Mouse (Mus musculus): ENCODE measurements around the gene Rhno1.
A peak's percentile ranks its signal among the peaks of the same experiment; 100 is the strongest.
"Not testable (repeated sequence)": the region's sequence is repeated elsewhere in the genome, so short reads cannot be mapped to it uniquely, and the experiment has no call there.

Gene Rhno1

DNA sequence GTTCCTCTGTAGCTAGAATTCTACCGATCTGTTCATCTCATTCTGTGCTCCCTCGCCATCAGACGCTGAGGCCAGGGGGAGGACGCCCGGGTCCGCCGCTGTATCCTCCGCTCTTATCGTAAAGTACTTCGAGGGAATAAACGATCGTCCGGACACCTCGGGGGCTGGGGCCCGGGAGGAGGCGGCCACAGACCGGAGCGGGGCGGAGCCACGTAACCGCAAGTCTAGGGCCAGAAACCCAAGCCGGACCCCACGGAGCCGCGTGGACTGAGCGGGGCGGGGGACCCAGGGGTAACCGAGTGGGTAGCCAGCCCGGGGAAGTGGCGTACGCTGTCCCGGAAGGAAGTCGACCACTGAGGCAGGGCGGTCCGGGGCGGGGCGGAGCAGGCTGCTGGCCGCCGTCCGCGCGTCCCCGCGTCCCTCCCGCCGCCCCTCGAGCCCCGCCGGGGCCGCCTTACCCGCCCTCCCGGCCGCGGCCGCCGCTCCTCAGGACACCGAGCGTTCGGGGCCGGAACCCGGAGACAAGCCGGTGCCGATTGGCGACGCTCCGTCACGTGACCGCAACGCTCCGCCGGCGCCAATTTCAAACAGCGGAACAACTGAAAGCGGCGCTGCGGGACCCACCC is at the start of gene Rhno1, which contains the start of gene Foxm1:
TSS of gene Rhno1 (minus strand) at position 531 of the 626 bp plus-strand sequence.
TSS of gene Foxm1 (plus strand) at position 587 of the 626 bp plus-strand sequence.
- DNase-seq = peak; percentile 78

GRCm38 (mm10) chr6:128411115-128411514 is 48.4 kb upstream of the Rhno1 start:
- DNase-seq = peak; percentile 77

DNA sequence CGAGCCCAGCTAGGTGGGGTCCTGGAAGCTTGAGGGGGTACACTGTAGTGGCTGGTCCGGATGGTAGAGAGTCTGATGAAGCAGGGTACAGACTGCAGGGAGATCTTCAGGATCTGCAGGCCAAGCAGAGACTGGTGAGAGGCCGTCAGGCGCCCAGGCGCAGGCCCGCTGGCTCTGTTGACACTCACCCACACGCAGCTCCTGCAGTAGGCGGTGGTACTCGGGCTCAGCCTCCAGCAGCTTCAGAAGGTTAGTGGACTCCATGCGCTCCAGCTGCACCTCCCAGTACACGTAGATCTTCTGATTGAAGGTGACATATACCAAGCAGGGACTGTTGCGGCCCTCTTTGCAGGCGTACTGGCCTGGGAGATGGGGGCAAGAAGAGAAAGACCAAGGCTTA is 47.6 kb upstream of the Rhno1 start:
- DNase-seq = no peak

GRCm38 (mm10) chr6:128408544-128409125 is 45.9 kb upstream of the Rhno1 start:
- DNase-seq = no peak

- DNase-seq = no peak
Observed at GRCm38 (mm10) chr6:128404708-128405107, 42.0 kb upstream of the Rhno1 start.

GRCm38 (mm10) chr6:128399421-128400185 is 36.9 kb upstream of the Rhno1 start:
- DNase-seq = peak; percentile 69

- DNase-seq = no peak
Observed at GRCm38 (mm10) chr6:128398996-128399395, 36.3 kb upstream of the Rhno1 start, which contains the start of gene Nrip2. Nrip2 (plus strand) TSS chr6:128399296.

GRCm38 (mm10) chr6:128397574-128398261 is 35.0 kb upstream of the Rhno1 start:
- no peak for DNase-seq

DNA sequence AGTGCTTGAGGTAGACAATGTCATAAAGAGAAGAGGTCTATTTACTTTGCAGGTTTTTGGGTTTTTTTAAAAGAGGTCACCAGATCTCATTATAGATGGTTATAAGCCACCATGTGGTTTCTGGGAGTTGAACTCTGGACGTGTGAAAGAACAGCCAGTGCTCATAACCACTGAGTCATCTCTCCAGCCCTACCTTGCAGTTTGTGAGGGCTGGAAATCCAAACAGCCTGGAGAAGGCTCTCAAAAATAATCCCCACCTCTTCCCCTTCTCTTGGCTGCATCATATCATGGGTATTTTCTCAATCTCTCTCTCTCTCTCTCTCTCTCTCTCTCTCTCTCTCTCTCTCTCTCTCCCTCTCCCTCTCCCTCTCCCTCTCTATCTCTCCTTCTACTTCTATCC is 28.0 kb upstream of the Rhno1 start:
- DNase-seq = no peak

- no peak for DNase-seq
Observed at GRCm38 (mm10) chr6:128389185-128389584, 26.5 kb upstream of the Rhno1 start.

GRCm38 (mm10) chr6:128385026-128385425 is 22.3 kb upstream of the Rhno1 start:
- no peak for DNase-seq

DNA sequence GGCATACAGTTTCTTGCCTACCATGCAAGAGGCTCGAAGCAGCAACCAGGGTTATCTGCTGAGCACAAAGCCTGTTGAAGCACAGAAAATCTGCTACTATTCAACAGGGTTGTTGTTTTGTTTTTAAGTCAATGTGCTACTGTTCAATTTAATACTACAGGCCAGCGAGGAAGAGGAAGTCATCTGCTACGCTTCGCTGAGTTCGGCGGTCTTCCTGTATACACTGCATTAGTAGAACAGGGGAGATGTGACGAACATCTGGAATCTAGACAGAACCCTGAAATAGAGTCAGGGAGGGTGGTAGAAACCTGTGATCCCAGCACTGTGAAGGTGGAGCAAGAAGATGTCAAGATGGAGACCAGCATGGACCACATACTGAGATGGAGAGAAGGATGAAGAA is 21.0 kb upstream of the Rhno1 start:
- DNase-seq = no peak

- no peak for DNase-seq
Observed at GRCm38 (mm10) chr6:128381254-128381653, 18.5 kb upstream of the Rhno1 start.

DNA sequence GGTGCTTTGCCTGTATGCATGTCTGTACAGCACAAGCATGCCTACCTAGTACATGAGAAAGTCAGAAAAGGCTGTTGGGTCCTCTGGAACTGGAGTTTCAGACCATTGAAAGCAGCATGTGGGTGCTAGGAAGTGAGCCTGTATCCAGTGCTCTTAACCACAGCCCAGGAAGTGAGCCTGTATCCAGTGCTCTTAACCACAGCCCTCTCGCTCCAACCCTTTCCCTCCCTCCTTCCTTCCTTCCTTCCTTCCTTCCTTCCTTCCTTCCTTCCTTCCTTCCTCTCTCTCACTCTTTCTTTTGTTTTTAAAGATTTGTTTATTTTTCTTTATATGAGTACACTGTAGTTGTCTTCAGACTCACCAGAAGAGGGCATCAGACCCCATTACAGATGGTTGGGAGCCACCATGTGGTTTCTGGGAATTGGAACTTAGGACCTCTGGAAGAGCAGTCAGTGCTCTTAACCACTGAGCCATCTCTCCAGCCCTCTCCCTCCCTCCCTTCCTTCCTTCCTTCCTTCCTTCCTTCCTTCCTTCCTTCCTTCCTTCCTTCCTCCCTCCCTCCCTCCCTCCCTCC is 18.0 kb upstream of the Rhno1 start:
- not testable (repeated sequence) for DNase-seq

- no peak for DNase-seq
Observed at GRCm38 (mm10) chr6:128379636-128380035, 16.9 kb upstream of the Rhno1 start.

GRCm38 (mm10) chr6:128376371-128377085 is 13.8 kb upstream of the Rhno1 start:
- DNase-seq = no peak

- no peak for DNase-seq
Observed at GRCm38 (mm10) chr6:128375192-128375591, 12.5 kb upstream of the Rhno1 start, which contains the start of the genes Tex52 and Gm44596. Tex52 (plus strand) TSS chr6:128375456. Gm44596 (plus strand) TSS chr6:128375503.

GRCm38 (mm10) chr6:128370040-128370439 is 7.3 kb upstream of the Rhno1 start:
- DNase-seq = no peak

- DNase-seq = no peak
Observed at GRCm38 (mm10) chr6:128366466-128366865, 3.8 kb upstream of the Rhno1 start.

- no peak for DNase-seq
Observed at GRCm38 (mm10) chr6:128364721-128365120, 2.0 kb upstream of the Rhno1 start.

GRCm38 (mm10) chr6:128363007-128363825 is 505 bp upstream of the Rhno1 start:
- DNase-seq = no peak
